Mouse (Mus musculus): ENCODE data around the gene Maf. TPM values are rescaled to one million over a fixed set of nuclear protein-coding genes. Genes with fewer than 3 reads are reported as not detected.
A peak's percentile ranks its signal among the peaks of the same experiment; 100 is the strongest.

The Maf gene
- total and polyA plus RNA-seq, 2 experiments from 2014 or later, result 1.4 to 4.7 TPM

- Histone ChIP-seq H3K4me3 (ENCODE audit: low read depth, low read length) (peak overlapping the region; percentile 62), H3K27ac (ENCODE audit: low read depth) (peak overlapping the region; percentile 63; the same call in 1 of the 2 replicates), H3K4me2 (ENCODE audit: low read depth, low read length) (peak overlapping the region; percentile 92), H3K27me3 (ENCODE audit: control insufficient read depth, insufficient read depth, low read length) (0 out of 2 replicates have a peak, but pooled peaks cover 4% of the 10 kb centered on the region), H3K9ac (replicated peaks; ENCODE audit: low read depth, low read length) (peak overlapping the region; percentile 11; the same call in 1 of the 2 replicates), H3K36me3 (replicated peaks; ENCODE audit: control insufficient read depth, insufficient read depth, low read length) (no peaks in the 10 kb centered on the region), H3K4me1 (ENCODE audit: control insufficient read depth, insufficient read depth) (0 out of 2 replicates have a peak, but pooled peaks cover 4% of the 10 kb centered on the region), H3K9me3 (replicated peaks; ENCODE audit: control insufficient read depth, low read length) (no peaks in the 10 kb centered on the region)
- peak; percentile 62 for DNase-seq (ENCODE audit: low spot score)
- TF ChIP-seq CTCF (IDR thresholded peaks at IDR 0.05; ENCODE audit: low read depth) (peak; percentile 40; the same call in 1 of the 2 replicates), EP300 (IDR thresholded peaks at IDR 0.05; ENCODE audit: low read depth) (no peak)
- ATAC-seq (ENCODE audit: insufficient read depth, low read depth), result 0 out of 2 replicates have a peak, but pooled peaks have one; percentile 21
- 2% methylated on average over 36 of the region's 36 CpGs for WGBS
Observed at GRCm38 (mm10) chr8:115705591-115706110, 1.9 kb downstream of the Maf start.

DNA sequence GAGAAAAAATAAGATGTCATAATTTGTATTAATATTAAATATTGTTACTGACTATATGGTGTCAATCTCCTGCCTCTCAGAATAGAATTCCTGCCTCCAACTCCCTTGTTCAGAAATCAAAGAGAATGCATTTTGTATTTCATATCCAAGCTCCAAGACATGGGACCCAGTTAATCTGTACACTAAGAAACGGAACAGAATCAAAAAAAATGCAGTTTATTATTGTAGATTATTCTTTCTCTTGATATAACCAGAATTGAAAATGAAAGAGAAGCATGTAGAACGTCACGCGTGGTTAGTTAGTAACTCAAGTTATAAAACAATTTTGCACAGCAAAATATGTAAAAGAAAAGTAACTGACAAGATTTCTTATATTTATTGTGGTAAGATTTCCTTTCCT is 4.5 kb downstream of the Maf start:
- DNase-seq (ENCODE audit: low spot score), result no peak
- no peaks in the 10 kb centered on the region for H3K27me3 ChIP-seq (ENCODE audit: control insufficient read depth, insufficient read depth, low read length)
- WGBS, result 92% methylated on average over 4 of the region's 4 CpGs
- no peaks in the 10 kb centered on the region for H3K36me3 ChIP-seq (replicated peaks; ENCODE audit: control insufficient read depth, insufficient read depth, low read length)
- TF ChIP-seq EP300 (IDR thresholded peaks at IDR 0.05; ENCODE audit: low read depth), result no peak
- no peak for TF ChIP-seq CTCF (IDR thresholded peaks at IDR 0.05; ENCODE audit: low read depth)
- no peak overlapping the region for H3K27ac ChIP-seq (ENCODE audit: low read depth)
- ATAC-seq (ENCODE audit: insufficient read depth, low read depth), result no peak
- no peaks in the 10 kb centered on the region for H3K9me3 ChIP-seq (replicated peaks; ENCODE audit: control insufficient read depth, low read length)
- H3K9ac ChIP-seq (replicated peaks; ENCODE audit: low read depth, low read length), result no peak overlapping the region
- no peak overlapping the region for H3K4me2 ChIP-seq (ENCODE audit: low read depth, low read length)
- H3K4me3 ChIP-seq (ENCODE audit: low read depth, low read length), result no peak overlapping the region
- no peaks in the 10 kb centered on the region for H3K4me1 ChIP-seq (ENCODE audit: control insufficient read depth, insufficient read depth)

DNA sequence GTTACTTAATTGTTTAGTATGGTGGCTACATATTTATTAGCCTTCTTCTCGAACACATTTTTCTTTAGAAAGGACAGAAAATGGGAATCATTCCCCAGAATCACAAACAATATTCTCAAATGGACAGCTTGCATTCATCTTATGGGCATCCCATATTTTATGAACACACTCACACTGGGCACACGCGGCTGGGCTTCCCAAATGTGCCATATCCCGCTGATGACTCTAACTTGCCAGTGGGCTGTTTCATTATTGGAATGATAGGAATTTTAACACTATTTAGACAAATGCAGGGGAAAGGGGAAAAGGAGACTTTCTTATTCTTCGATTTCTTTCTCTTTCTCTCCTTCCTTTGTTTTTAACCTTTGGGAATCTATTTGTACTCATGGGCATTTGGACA is 6.6 kb downstream of the Maf start:
- 81% methylated on average over 5 of the region's 5 CpGs for WGBS

GRCm38 (mm10) chr8:115699151-115699550 is 8.4 kb downstream of the Maf start:
- no peak overlapping the region for H3K27ac ChIP-seq (ENCODE audit: low read depth)
- no peaks in the 10 kb centered on the region for H3K4me1 ChIP-seq (ENCODE audit: control insufficient read depth, insufficient read depth)
- no peaks in the 10 kb centered on the region for H3K27me3 ChIP-seq (ENCODE audit: control insufficient read depth, insufficient read depth, low read length)
- no peaks in the 10 kb centered on the region for H3K9me3 ChIP-seq (replicated peaks; ENCODE audit: control insufficient read depth, low read length)
- WGBS, result 63% methylated on average over 5 of the region's 5 CpGs
- no peak for TF ChIP-seq EP300 (IDR thresholded peaks at IDR 0.05; ENCODE audit: low read depth)
- no peaks in the 10 kb centered on the region for H3K36me3 ChIP-seq (replicated peaks; ENCODE audit: control insufficient read depth, insufficient read depth, low read length)
- H3K4me2 ChIP-seq (ENCODE audit: low read depth, low read length), result no peak overlapping the region
- no peak overlapping the region for H3K4me3 ChIP-seq (ENCODE audit: low read depth, low read length)
- no peak overlapping the region for H3K9ac ChIP-seq (replicated peaks; ENCODE audit: low read depth, low read length)
- no peak for DNase-seq (ENCODE audit: low spot score)
- ATAC-seq (ENCODE audit: insufficient read depth, low read depth), result no peak

More for the DNA sequence above, 6.6 kb downstream of the Maf start:
- no peak for ATAC-seq (ENCODE audit: insufficient read depth, low read depth)
- Histone ChIP-seq H3K27ac (ENCODE audit: low read depth) (no peak overlapping the region), H3K27me3 (ENCODE audit: control insufficient read depth, insufficient read depth, low read length) (no peaks in the 10 kb centered on the region), H3K9ac (replicated peaks; ENCODE audit: low read depth, low read length) (no peak overlapping the region), H3K9me3 (replicated peaks; ENCODE audit: control insufficient read depth, low read length) (no peaks in the 10 kb centered on the region), H3K4me3 (ENCODE audit: low read depth, low read length) (no peak overlapping the region), H3K4me1 (ENCODE audit: control insufficient read depth, insufficient read depth) (no peaks in the 10 kb centered on the region), H3K36me3 (replicated peaks; ENCODE audit: control insufficient read depth, insufficient read depth, low read length) (no peaks in the 10 kb centered on the region), H3K4me2 (ENCODE audit: low read depth, low read length) (no peak overlapping the region)
- no peak for DNase-seq (ENCODE audit: low spot score)
- no peak for TF ChIP-seq CTCF (IDR thresholded peaks at IDR 0.05; ENCODE audit: low read depth)
- no peak for TF ChIP-seq EP300 (IDR thresholded peaks at IDR 0.05; ENCODE audit: low read depth)

- Histone ChIP-seq H3K9me3 (replicated peaks; ENCODE audit: control insufficient read depth, low read length) (no peaks in the 10 kb centered on the region), H3K36me3 (replicated peaks; ENCODE audit: control insufficient read depth, insufficient read depth, low read length) (no peaks in the 10 kb centered on the region), H3K4me1 (ENCODE audit: control insufficient read depth, insufficient read depth) (no peaks in the 10 kb centered on the region), H3K4me3 (ENCODE audit: low read depth, low read length) (no peak overlapping the region), H3K4me2 (ENCODE audit: low read depth, low read length) (no peak overlapping the region), H3K27ac (ENCODE audit: low read depth) (no peak overlapping the region), H3K27me3 (ENCODE audit: control insufficient read depth, insufficient read depth, low read length) (no peaks in the 10 kb centered on the region), H3K9ac (replicated peaks; ENCODE audit: low read depth, low read length) (no peak overlapping the region)
- no peak for TF ChIP-seq CTCF (IDR thresholded peaks at IDR 0.05; ENCODE audit: low read depth)
- ATAC-seq (ENCODE audit: insufficient read depth, low read depth) (no peak), DNase-seq (ENCODE audit: low spot score) (no peak)
- 65% methylated on average over 3 of the region's 3 CpGs for WGBS
Observed at GRCm38 (mm10) chr8:115697410-115697809, 10.2 kb downstream of the Maf start.

GRCm38 (mm10) chr8:115696661-115697060 is 10.9 kb downstream of the Maf start:
- no peak overlapping the region for H3K9ac ChIP-seq (replicated peaks; ENCODE audit: low read depth, low read length)
- ATAC-seq (ENCODE audit: insufficient read depth, low read depth), result no peak
- TF ChIP-seq EP300 (IDR thresholded peaks at IDR 0.05; ENCODE audit: low read depth) (no peak), CTCF (IDR thresholded peaks at IDR 0.05; ENCODE audit: low read depth) (no peak)
- no peaks in the 10 kb centered on the region for H3K4me1 ChIP-seq (ENCODE audit: control insufficient read depth, insufficient read depth)
- H3K27ac ChIP-seq (ENCODE audit: low read depth), result no peak overlapping the region
- no peak overlapping the region for H3K4me3 ChIP-seq (ENCODE audit: low read depth, low read length)
- no peak overlapping the region for H3K4me2 ChIP-seq (ENCODE audit: low read depth, low read length)
- H3K36me3 ChIP-seq (replicated peaks; ENCODE audit: control insufficient read depth, insufficient read depth, low read length), result no peaks in the 10 kb centered on the region
- WGBS, result 67% methylated on average over 4 of the region's 4 CpGs
- no peak for DNase-seq (ENCODE audit: low spot score)
- no peaks in the 10 kb centered on the region for H3K9me3 ChIP-seq (replicated peaks; ENCODE audit: control insufficient read depth, low read length)
- no peaks in the 10 kb centered on the region for H3K27me3 ChIP-seq (ENCODE audit: control insufficient read depth, insufficient read depth, low read length)

All from heart, postnatal 0 days (tissue).